Comparison of ENCODE assay signal across 22 mouse cellular contexts in the genomic region with DNA sequence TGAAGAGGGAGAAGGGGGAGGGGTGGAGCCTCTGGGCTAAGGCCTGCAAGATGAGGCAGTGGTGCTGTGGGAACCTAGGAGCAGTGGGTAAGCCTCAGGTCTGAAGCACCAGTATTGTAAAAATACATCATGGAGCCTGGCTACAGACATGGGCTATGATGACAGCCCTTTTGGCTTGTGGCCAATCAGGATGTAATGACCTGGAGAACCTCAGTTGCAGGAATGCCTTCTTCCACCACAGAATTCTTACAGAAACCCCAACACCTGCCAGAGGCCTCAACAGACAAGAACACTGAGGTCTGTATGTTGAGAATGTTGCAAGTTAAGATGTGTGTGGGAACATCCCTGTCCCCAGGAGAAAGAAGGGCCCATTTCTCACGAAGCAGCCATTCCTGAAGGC.
DNase-seq lines count a peak whose midpoint lies in the region; ATAC-seq and TF ChIP-seq lines count a peak whose summit lies in the region.
"Had no signal": no experiment of that assay in that cellular context is flagged by ENCODE, and none has a peak within 500 bp of the region (broad histone marks: within the 10 kb centered on the region; RNA-seq: fewer than 3 reads in every experiment).

No protein-coding gene starts in this region.

- no peak for TF ChIP-seq CTCF in lung, postnatal 0 days (IDR thresholded peaks at IDR 0.05)

- H3K27me3 ChIP-seq in lung, postnatal 0 days (replicated peaks; ENCODE audit: insufficient read depth, low read length), result no peaks in the 10 kb centered on the region
- H3K27me3 ChIP-seq: forebrain, embryonic 12.5 days; Patski had no signal

- intact Hi-C loops in heart, postnatal 14 days (cut with DNase I), result no loop called here

- no peaks in the 10 kb centered on the region for H3K36me3 ChIP-seq in lung, postnatal 0 days (ENCODE audit: insufficient read depth, low read length)
- H3K36me3 ChIP-seq: embryonic facial prominence, embryonic 10.5 days; embryonic facial prominence, embryonic 12.5 days; forebrain, embryonic 10.5 days; forebrain, embryonic 12.5 days had no signal

- no peak overlapping the region for H3K4me3 ChIP-seq in lung, postnatal 0 days (ENCODE audit: low read depth, low read length)
- H3K4me3 ChIP-seq: embryonic facial prominence, embryonic 10.5 days; embryonic facial prominence, embryonic 12.5 days; forebrain, embryonic 10.5 days; forebrain, embryonic 12.5 days had no signal

- H3K9me3 ChIP-seq in lung, postnatal 0 days (ENCODE audit: low read length), result no peaks in the 10 kb centered on the region
- H3K9me3 ChIP-seq: embryonic facial prominence, embryonic 10.5 days; embryonic facial prominence, embryonic 12.5 days; forebrain, embryonic 10.5 days; forebrain, embryonic 12.5 days had no signal

- H3K27ac ChIP-seq in lung, postnatal 0 days (ENCODE audit: low read length), result no peak overlapping the region
- H3K27ac ChIP-seq: embryonic facial prominence, embryonic 10.5 days; embryonic facial prominence, embryonic 12.5 days; forebrain, embryonic 10.5 days; forebrain, embryonic 12.5 days had no signal

- H3K4me2 ChIP-seq in lung, postnatal 0 days (replicated peaks; ENCODE audit: low read depth, low read length), result no peak overlapping the region
- H3K4me2 ChIP-seq: embryonic facial prominence, embryonic 12.5 days; forebrain, embryonic 12.5 days had no signal

- DNase-seq in heart, adult 11 months, result peak; percentile 79
- DNase-seq in heart, postnatal 14 days, result no peak
- DNase-seq in 3T3-L1 (ENCODE audit: low read depth, low spot score), result peak; percentile 54
- DNase-seq in fat pad, adult 2 months (ENCODE audit: extremely low read depth, low read depth, low spot score), result peak; percentile 80
- DNase-seq in layer of hippocampus, postnatal 14 days (ENCODE audit: low spot score in 2 of 2), result no peak
- DNase-seq in lung, postnatal 0 days (ENCODE audit: low spot score), result no peak
- DNase-seq: adrenal gland, adult 8-10 months; adrenal gland, postnatal 14 days; adrenal gland, postnatal 36 days; cerebellum, adult 11-12 months; cerebellum, adult 2 months; cerebellum, adult 9-10 months; cerebellum, postnatal 10 days; cerebellum, postnatal 25 days had no signal

- 70% methylated on average over 1 of the region's 1 CpGs for WGBS in lung, postnatal 0 days

- no peak for TF ChIP-seq EP300 in lung, postnatal 0 days (IDR thresholded peaks at IDR 0.05)

- H3K9ac ChIP-seq in lung, postnatal 0 days (replicated peaks; ENCODE audit: low read depth), result no peak overlapping the region
- H3K9ac ChIP-seq: embryonic facial prominence, embryonic 12.5 days; forebrain, embryonic 12.5 days had no signal

- no peaks in the 10 kb centered on the region for H3K4me1 ChIP-seq in lung, postnatal 0 days (ENCODE audit: insufficient read depth, low read depth, low read length)
- H3K4me1 ChIP-seq: forebrain, embryonic 12.5 days had no signal

- no peak for ATAC-seq in lung, postnatal 0 days
- ATAC-seq: activated CD4-positive, CD25-positive, alpha-beta regulatory T cell, adult 4 months; forebrain, embryonic 14.5 days; forebrain, embryonic 16.5 days; Patski had no signal

Comparison
In these comparisons a context has a peak if more than half of its experiments do, and no peak if none do; other contexts are left out.
1. DNase-seq: peak in heart, adult 11 months (single experiment), 3T3-L1 (single experiment) and fat pad, adult 2 months (single experiment); none in heart, postnatal 14 days (0 of 2), layer of hippocampus, postnatal 14 days (0 of 2) and lung, postnatal 0 days (single experiment).